Mouse (Mus musculus): ENCODE data around the gene Nr6a1.

The Nr6a1 gene

DNA sequence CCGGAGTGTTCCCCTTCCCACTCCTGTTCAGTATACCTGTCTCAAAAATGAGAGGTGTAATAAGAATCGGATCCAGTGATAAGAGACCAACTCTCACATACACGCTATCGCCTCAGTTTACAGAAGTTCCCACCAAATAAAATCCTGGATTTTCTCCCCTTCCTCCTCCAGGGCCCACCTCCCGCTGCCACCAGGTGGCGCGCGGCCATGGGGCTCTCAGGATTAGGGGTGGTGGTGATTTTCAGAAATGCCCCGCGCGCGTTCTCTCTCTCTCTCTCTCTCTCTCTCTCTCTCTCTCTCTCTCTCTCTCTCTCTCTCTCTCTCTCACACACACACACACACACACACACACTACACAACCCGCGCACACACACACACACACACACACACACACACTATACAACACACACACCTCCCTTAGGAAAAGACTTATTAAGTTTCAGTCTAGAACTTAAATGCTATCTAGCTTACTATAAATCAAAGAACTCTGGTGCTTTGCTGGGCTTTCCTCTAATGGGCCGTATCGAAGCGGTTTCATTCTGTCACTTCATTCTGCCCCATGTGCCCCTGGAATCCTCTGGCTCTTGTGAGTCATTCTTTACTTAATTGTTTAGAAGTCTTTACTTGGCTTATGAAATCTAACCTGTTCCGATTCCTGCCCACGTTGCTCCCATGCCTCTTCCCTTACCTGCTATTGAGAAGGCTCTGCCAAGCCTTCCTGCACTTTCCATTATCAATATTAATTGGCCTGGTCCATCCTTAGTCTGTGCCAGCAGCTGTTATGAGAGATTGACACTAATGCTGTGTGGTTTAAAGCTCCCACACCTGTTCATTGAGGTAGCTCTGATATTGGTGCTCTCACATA, at the start of gene Nr6a1:
Gene Nr6a1, minus strand, starts transcription at position 574 of the 865 bp plus-strand sequence.
- 9% methylated on average over 19 of the region's 19 CpGs for WGBS

DNA sequence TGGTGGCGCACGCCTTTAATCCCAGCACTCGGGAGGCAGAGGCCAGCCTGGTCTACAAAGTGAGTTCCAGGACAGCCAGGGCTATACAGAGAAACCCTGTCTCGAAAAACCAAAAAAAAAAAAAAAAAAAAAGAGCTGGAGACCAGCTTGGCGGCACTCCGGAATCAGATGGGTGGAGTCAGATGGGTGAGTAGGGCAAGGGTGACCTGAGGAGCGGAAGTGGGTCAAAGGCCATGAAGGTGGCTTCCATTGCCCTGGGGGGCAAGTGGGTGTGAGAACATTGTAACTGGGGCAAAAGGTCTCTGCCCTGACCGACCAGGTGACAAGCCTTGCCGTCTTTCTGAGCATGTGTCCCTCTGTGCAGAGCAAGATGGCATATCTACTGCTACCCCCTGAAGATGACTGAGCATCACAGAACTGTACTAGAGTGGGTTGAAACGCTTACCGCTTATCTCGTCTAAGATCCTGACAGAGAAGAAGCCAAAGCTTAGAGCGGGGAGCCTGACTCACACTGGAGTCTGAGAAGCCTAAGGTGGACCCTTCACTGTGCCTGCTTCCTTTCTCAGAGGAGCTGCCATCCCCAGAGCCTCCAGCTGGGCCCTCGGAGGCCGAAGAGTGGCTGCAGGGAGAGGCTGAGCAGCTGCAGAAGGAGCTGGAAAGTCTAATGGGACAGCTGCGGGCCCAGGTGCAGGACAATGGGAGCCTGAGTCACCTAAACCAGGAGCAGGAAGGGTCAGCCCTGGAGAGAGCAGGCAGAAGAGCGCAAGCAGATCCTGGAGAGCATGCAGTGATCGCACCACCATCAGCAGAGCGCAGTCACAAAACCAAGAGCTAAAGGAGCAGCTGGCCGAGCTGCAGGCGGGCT, 48.7 kb upstream of the Nr6a1 start:
- WGBS, result 80% methylated on average over 21 of the region's 21 CpGs

DNA sequence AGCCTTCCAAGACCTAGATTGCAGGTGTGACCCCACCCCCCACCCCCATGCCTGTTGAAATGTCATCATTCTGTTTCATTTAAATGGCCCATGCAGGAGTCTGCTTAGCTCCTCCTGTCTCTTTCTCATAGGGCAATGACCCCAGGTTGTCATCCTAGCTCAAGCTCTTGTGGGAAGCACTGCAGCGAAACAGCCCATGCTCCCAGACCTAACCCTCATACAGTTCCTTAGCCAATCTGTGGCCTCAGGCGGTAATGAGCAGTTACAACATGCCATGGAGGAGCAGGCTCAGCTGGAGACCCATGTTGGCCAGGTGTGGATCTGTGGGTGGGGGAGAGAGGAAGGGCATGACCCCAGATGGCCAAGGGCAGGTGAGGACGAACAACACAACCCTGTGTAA, 47.7 kb upstream of the Nr6a1 start:
- 94% methylated on average over 3 of the region's 3 CpGs for WGBS

DNA sequence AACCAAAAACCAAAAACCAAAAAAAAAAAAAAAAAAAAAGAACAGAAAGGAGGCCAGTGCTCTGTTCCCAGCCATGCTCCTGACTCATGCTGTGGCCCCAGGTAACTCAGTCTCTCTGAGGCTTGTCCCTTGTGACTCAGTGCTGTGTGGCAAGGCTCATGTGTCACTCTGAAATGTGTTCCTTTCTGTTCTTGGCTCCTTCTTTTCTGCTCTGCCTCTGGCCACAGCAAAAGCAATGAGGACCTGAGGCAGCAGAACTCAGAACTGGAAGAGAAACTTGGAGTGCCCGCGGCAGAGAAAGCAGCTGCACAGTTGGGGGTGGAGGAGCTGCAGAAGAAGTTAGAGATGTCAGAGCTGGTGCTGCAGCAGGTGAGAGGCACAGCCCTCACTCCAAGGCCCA, 46.7 kb upstream of the Nr6a1 start:
- 35% methylated on average over 2 of the region's 2 CpGs for WGBS

DNA sequence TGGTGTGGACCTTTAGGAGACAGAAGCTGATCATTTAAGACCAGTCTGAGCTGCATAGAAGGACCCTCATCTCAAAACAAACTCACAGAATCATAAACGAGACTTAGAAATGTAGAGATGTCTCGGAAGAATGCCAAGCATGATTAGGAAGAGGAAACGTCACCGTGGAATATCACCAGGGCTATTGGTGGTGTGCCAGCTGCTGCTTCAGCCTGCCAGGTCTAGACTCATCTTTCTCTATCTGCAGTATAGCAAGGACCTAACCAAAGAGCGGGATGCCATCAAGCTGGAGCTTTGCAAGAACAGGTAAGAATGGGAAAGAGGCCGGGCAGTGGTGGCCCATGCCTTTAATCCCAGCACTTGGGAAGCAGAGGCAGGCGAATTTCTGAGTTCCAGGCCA, 46.2 kb upstream of the Nr6a1 start:
- WGBS, result 67% methylated on average over 7 of the region's 7 CpGs

DNA sequence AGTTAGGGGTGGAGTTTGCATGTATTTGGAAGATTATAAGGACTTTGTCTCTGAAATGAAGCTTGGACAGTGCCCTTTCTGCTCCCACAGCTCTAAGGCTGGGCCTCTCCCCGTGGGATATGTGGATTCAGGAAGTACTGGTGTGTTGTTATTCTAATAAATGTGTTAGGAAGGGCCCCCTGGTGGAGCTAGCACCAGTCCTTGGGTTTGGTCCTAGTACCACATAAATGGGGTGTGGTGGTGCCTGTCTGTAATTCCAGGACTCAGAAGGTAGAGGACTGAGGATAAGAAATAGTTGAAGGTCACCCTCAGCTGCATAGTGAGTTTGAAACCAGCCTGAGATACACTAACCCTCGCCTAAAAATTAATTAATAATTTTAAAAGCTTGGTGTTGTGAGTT, 45.7 kb upstream of the Nr6a1 start:
- 58% methylated on average over 2 of the region's 2 CpGs for WGBS

DNA sequence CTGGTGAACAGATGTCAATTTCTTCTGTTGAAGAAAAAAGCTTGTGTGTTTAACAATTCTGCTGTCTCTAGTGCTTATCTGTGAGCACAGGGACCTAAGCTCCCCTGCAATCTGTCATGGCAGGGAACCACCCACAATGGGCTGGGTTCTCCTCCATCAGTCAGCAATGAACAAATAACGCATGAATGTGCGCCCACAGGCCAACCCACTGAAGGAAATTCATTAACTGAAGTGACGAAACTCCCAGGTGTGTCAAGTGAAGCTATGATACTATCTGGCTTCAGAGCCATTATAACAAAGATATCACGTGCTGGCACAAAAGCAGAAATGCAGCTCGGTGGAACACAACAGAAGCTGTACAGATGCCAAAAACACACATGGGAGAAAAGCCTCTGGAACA, 42.6 kb upstream of the Nr6a1 start:
- 79% methylated on average over 5 of the region's 5 CpGs for WGBS

DNA sequence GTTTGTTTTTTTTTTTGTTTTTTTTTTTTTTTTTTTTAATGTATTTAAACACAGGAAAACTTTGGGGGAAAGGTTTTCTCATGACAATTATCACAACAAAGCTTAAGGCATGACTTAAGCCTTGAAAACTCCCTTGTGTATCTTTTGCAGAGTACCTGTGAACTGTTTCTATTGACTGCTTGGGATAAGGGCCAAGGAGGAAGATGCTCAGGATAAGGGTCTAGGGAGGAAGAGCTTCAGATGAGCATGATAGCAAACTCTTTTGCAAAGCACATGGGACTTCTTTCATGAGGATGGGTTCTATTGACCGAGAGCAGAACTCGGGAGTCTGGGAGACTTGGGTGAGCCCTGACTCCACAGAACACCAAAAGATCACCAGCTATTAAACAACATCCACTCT, 42.2 kb upstream of the Nr6a1 start:
- 95% methylated on average over 2 of the region's 2 CpGs for WGBS

DNA sequence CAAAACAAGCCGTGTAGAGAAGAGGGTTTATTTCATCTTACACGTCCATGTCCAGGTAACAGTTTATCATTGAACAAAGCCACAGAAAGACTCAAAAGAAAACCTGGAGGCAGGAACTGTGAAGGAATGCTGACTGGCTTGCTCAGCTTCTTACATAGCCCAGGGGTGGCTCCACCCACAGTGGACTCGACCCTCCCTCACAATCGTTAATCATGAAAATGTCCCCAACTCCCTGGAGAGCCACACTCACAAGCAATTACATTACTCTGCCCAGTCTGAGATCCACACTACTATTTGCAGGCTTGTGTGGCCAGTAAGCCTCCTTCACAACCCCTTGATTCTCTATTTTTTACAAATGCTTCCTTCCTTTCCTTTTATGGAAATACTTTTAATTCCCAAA, 36.7 kb upstream of the Nr6a1 start:
- 45% methylated on average over 4 of the region's 4 CpGs for WGBS

DNA sequence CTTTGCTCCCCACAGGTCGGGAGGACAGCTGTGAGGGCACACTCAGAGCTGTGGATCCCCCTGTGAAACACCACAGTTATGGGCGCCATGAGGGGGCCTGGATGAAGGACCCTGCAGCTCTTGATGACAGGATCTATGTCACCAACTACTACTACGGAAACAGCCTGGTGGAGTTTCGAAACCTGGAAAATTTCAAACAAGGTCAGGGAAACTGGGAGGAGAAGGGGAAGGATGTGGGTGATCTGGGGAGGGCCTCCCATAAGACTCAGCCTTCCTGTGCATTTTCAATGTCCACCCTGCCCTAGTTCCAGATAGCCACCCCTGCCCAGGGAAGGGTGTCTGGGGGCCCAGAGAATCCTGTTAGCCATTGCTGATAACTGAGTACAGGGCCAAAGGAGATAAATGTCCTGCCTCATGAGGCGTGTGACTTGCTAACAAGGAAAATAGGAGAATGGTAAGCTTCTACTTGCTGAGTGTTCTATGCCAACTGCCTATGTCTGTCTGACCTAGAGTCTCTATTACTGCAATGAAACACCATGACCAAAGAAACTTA, 30.3 kb upstream of the Nr6a1 start:
- WGBS, result 91% methylated on average over 5 of the region's 5 CpGs

DNA sequence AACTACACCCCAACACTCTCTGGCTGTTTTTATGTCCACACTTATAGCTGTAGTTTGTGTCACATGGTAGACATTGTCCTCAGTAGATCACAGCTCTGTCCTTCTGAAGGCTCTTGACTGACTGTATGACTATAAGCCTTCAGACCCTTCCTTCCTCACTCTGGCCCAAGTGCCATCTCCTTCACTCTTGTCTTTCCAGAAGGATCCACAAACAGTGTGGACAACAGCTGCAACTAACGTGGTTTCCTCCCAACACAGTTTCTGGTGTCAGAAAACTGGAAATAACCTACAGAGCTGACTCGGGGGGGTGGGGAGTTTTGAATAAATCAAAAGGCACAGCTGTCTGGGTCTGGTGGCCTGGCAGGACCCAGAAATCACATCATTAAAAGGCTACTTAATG, 28.6 kb upstream of the Nr6a1 start:
- WGBS, result 75% methylated on average over 2 of the region's 2 CpGs

DNA sequence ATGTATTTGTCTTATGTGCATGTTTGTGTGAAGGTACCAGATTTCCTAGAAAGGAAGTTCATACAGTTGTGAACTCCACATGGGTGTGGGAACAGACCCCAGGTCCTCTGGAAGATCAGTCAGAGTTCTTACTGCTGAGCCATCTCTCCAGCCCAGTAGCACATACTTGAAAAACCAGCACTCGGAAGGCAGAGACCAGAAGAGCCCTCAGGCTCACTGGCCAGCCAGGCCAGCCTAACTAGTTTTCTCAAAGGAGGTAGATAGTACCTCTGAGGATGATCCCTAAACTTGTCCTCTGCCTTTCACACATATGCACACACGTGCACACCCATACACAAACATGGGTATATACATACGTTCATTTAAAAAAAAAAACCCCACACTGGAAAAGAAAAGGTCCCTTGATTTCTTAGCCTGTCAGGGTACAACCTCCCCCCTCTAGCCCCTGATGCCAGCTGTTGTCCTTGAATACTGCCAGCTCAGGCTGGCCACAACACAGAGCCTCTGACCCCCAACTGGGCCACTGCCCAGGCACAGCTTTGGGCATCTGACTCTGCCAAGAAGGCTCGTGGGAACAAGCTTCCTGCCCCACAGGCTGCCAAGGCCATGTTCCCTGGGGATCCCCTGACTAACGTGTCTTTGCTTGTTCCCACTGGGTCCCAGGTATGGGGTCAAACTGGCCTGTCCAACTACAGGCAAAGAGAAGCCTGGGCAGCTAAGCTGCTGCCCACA, 25.8 kb upstream of the Nr6a1 start:
- 71% methylated on average over 5 of the region's 5 CpGs for WGBS

DNA sequence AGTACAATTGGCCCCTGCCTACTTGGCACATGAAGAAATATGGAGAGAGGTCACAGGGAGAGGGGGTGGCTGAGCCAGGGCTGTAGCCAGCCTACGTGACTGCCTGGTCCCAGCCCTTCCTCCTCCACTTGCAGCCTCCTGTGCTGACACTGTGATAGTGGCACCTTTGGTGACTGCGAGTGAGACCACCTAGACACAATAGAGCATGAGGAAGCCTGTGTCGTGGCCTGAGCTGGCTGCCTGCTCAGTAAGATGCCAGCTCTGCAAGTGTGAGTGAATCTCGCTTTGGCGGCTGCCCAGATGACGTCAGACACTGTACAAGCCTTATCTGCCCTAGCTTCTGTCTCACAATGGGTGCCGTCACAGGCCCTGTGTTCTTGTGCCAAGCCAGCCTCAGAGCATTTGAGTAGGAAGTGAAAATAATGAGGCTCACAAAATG, 22.8 kb upstream of the Nr6a1 start:
- 13% methylated on average over 7 of the region's 7 CpGs for WGBS

DNA sequence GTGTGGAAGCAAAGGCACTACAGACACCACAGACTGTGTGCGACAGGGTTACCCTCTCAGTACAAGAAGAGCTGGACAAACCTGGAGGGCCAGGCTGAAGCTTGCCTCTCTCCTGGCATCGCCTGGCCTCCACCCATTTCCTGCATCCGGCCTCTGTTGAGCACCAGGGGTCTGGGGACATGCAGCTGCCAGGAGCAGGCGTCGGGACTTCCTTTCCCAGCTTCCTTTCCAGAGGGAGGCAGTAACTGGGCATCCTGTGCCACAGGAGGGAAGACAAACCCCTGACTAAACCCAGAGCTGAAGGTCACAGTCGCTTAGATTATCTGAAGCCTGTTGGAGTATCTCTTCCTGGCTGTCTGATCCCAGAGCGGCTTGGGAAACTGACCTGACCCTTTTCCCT, 20.1 kb upstream of the Nr6a1 start:
- 76% methylated on average over 7 of the region's 7 CpGs for WGBS

DNA sequence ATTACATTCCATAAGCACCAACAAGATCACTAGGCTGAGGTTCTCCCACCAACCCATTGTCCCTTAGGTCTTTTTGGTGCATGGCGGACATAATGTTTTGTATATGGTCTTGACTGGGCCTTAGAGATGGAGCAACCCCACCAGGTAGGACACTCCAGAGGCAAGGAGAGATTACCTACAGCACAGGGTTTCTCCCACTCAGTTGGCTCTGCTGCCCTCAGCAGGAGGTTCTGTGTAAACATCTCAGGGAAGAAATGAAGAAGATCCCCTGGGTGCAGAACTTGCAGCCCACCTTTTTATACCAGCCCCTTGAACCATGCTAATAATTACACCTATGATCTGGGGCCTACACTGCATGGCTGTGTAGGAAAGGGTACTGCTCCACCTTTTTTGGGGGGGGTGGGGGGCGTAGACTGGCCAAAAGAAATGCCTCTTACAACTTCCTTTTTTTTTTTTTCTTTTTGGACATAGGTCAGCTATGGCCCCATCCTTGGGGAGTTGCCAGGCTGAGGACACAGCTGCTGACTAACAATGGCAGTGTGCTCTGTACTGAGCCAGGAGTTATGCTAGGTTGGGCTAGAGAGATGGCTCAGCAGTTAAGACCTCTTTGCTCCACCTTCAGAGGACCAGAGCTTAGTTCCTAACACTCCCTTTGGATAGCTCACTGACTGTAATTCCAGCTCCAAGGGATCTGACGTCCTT, 17.1 kb upstream of the Nr6a1 start:
- WGBS, result 67% methylated on average over 3 of the region's 3 CpGs

DNA sequence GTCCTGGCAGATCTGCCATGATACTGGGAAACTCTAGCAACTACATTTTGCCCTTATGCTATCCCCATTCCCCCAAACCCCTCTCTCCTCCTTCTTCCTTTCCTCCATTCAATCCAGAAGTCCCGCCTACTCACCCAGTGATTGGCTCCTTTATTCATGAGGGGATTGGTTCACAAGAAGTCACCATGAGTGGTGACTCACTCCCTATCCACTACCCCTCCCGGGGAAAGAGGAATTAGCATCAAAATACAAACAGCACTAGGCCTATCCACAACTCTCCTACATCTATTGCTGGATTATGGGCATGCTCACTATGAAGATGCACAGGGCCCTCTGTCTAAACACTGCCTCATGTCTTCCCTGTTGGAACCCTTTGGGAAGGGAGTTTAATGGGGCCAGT, 16.5 kb upstream of the Nr6a1 start:
- WGBS, result 57% methylated on average over 2 of the region's 2 CpGs

DNA sequence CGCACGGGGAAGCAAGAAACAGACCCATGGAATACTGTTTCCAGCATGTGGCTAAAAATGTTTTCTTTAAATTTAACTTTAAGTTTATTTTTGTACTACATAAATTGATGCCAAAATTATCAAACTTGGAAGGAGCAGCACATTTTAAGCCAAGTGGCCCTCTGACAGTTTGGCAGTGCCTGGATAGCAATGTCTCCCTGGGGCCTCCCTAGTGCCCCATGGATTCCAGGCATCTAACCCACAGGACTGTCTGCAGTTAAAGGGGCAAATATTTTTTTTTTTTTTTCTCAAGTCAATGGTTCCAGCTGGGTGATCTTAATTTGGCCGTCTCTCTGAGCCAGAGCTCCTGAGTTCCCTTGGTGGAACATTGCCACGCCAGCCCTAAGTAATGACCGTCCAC, 15.7 kb upstream of the Nr6a1 start:
- WGBS, result 48% methylated on average over 5 of the region's 5 CpGs

DNA sequence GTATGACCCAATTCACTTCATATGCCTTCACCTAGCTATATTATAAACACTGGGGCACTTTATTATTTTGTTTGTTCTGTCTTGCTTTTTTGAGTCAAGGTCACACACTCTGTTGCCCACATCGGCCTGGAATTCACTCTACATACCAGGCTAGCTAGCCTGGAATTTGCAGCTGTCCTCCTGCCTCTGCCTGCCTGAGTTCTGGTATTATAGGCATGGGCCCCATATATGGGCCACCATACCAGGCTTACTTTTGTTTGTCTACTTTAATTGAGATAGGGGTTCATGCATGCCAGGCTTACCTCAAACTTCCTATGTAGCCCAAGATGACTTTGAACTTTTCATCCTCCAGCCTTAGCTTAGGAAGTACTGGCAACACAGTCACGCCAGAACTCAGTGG, 14.4 kb upstream of the Nr6a1 start:
- 90% methylated on average over 2 of the region's 2 CpGs for WGBS

DNA sequence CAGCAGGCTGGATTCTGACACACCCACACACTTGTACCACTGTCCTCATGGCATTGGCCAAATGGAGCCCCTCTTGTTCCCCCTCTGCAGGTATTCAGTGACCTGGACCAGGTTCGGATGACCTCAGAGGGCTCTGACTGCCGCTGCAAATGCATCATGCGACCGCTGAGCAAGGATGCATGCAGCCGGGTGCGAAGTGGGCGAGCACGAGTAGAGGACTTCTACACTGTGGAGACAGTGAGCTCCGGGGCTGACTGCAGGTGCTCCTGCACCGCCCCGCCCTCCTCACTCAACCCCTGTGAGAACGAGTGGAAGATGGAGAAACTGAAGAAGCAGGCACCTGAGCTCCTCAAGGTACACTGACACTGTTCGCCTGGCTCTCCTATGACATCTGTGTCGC, 13.9 kb upstream of the Nr6a1 start:
- WGBS, result 85% methylated on average over 14 of the region's 14 CpGs

DNA sequence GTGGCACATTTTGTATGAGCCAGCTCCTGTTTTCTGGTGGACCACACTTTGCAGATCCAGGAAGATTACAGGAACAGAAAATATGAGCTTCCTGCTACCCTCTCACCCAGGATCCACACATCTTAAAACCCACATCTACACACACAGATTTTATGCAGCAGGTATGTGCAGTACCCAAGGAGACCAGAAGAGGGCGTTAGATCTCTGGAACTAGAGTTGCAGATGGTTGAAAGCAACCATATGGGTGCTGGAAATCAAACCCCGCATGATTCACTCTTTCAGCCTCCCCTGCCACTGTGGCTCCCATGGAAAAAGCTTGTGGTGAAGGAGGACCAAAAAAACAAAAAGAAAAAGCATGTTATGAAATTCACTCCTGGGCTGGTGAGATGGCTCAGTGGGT, 11.6 kb upstream of the Nr6a1 start:
- WGBS, result 67% methylated on average over 2 of the region's 2 CpGs

DNA sequence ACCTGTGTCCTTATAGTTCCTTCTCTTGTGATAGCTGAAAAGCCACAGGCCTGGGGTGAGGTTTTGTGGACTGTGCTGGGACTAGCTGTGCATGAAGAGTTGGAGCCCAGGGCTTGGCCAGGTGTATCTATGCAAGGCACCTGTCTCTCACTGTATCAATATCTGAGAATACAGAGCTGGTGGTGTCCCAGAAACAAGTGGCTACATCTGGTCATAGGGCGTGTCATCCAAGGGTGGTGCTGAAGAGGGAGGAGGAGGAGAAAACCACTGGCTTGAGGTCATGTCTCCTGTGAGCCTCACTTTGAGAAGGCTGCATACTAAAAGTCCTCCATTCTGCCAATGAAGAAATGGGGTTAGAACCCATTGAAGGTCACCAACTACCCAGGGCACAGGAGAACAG, 10.5 kb upstream of the Nr6a1 start:
- 94% methylated on average over 1 of the region's 1 CpGs for WGBS

Data from cerebral cortex, adult 2 months (tissue).